Mouse (Mus musculus): ENCODE measurements around the gene Ebf1.

Ebf1 gene

GRCm38 (mm10) chr11:44702716-44703486, 85.8 kb downstream of the Ebf1 start:
- DNase-seq (ENCODE audit: low read depth, low spot score) = no peak

GRCm38 (mm10) chr11:44703951-44704350, 86.8 kb downstream of the Ebf1 start:
- DNase-seq (ENCODE audit: low read depth, low spot score) = no peak

GRCm38 (mm10) chr11:44705811-44706210, 88.7 kb downstream of the Ebf1 start:
- DNase-seq (ENCODE audit: low read depth, low spot score) = no peak

- DNase-seq (ENCODE audit: low read depth, low spot score) = no peak
These were observed 89.3 kb downstream of the Ebf1 start for GRCm38 (mm10) chr11:44706386-44706785.

DNA sequence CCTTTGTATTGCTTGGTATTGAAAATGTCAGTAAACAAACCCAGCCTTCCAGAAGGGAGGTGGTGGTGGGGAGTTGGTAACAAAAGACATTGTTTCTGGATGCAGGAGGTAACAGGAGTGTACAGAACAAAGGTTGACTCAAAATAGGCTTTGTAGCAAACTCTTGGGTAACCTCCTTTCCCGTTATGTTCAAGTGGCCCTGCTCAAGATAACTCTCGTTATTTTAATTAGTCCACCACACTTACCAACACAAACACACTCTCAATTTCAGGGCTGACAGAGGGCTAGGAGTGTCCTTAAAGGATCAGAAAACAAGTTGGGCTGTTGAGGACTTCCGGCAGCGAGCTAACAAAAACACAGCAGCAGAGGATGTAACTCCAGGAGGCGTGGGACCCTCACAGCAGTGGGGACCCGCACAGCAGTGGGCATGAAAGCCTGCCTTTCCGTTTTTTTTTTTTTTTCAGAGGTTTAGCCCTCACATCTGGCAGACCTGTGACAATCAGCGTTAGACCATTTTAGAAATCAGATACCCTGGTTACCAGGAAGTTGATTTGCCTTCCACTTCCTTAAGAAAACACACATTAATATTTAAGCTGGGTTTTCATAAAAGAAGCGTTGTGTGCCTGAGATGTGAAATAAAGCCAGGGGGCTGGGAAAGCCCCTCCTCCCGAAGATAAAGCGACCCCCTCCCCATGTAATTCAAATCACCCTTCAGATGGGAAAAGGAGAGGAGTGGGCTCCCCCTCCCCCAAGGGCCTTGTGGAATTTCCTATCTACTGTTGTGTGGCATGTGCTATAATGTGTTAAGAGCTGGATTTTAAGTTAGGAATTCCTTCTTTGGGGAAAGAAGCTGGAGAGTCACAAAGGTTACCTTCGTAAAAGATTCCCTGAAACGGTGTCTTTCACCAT, 90.5 kb downstream of the Ebf1 start:
- DNase-seq (ENCODE audit: low read depth, low spot score) = no peak

GRCm38 (mm10) chr11:44708290-44708685, 91.2 kb downstream of the Ebf1 start:
- DNase-seq (ENCODE audit: low read depth, low spot score) = no peak

GRCm38 (mm10) chr11:44709073-44709618, 92.0 kb downstream of the Ebf1 start:
- DNase-seq (ENCODE audit: low read depth, low spot score) = no peak

DNA sequence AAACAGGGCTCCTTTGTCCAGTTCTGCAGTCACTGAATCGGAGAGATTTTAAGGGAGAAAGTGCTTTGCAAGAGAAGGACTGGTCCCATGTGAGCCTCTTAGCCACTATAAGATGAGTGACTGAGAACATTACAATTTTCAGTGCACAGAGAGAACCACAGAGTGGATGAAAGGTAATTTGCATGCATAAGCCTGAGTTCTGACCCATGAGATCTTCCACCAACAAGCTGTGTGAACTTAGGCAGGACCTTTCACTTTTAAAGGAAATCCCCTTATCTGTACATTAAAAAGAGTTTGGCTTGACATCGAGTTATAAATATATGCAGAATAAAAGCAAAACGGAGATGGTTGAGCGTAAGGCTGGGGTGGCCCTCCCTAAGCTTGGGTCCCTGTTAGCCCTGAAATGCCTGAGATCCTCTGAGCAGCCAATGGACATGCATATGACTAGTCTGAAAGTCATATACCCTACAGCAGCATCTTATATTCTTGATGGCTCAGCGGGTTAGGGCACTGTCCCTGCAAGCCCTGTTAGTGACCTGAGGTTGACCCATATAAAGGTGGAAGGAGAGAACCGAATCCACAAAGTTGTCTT, 92.8 kb downstream of the Ebf1 start:
- no peak for DNase-seq (ENCODE audit: low read depth, low spot score)

- no peak for DNase-seq (ENCODE audit: low read depth, low spot score)
These were observed 93.7 kb downstream of the Ebf1 start for GRCm38 (mm10) chr11:44710861-44711260.

GRCm38 (mm10) chr11:44714188-44714587, 97.1 kb downstream of the Ebf1 start:
- DNase-seq (ENCODE audit: low read depth, low spot score) = no peak

GRCm38 (mm10) chr11:44715776-44716175, 98.7 kb downstream of the Ebf1 start:
- DNase-seq (ENCODE audit: low read depth, low spot score) = no peak

DNA sequence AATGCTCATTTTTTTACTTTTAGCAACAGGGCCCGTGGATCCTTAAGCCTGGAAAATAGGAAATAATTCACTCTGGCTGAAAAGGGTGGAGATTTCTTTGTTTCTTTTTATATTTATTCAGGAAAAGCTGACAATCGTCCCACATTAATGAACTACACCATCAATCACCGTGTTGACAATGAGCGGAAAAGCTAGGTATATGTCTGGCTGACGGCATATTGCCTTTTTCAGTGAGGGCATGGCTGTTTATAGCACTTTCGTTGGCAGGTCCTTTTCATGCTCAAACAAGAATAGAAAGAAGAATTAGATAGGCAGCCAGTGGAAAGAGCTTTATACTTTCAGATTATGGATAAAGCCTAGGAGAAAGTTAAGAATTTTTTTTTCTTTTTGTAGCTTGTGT, 99.8 kb downstream of the Ebf1 start:
- DNase-seq (ENCODE audit: low read depth, low spot score) = no peak

DNA sequence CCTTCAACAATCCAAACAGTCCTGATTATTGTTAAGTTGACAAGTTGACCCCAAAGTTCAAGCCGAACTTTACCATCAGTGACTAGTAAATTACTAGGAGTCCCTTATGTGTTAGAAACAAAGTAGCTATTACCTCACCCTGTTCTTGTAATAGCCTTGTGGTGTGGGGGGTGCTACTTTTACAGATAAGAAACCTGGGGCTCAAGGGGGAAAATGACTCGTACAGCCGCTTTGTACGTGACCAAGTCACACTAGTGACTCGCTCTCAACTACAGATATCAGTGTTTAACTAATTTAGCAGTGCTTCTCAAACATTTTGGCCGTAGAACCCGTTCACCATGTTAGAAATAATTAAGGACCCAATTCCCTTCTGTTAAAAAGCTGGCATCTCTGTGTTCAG, 100.5 kb downstream of the Ebf1 start:
- no peak for DNase-seq (ENCODE audit: low read depth, low spot score)

GRCm38 (mm10) chr11:44721976-44722375, 104.9 kb downstream of the Ebf1 start:
- no peak for DNase-seq (ENCODE audit: low read depth, low spot score)

DNA sequence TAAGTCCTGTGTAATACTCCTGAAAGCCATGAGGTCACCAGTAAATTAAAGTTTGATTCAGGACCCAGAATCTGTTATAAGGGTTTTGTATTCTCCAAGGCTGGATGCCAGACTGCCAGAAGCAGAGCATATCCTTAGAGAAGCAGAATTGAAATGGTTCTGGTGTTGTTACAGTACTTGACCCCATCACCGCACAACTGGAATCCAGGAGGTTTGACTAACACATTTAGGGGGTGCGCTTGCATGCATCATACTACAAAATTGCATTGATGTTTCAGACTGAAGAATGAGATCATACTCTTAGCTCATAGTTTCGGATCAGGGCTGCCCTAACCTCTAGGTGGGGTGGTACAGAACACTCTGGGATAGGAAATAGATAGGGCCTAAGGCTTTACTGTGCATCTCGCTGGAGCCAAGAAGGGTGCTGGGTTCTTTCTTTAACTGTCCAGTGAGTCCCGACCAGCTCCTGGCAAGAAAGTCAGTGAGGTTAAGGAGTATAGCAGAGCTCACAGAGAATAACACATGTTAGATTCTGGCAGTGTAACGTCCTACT, 106.9 kb downstream of the Ebf1 start:
- DNase-seq (ENCODE audit: low read depth, low spot score) = no peak

DNA sequence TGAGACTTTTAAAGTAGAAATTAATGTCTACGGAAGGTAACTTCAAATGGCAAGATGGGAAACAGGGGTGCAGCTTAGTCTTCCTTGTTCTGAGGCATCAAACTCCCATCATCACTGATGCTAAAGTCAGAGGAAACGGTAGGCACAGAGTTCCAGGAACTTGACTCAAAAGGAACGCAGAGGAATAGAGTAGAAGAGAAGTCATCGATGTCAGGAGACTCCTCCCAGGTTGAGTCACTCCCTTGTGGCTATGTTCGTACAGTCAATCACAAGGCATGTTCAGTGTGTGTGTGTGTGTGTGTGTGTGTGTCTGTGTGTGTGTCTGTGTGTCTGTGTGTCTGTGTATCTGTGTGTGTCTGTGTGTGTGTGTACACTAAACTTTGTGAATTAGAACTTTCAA, 108.6 kb downstream of the Ebf1 start:
- peak; percentile 73 for DNase-seq (ENCODE audit: low read depth, low spot score)

DNA sequence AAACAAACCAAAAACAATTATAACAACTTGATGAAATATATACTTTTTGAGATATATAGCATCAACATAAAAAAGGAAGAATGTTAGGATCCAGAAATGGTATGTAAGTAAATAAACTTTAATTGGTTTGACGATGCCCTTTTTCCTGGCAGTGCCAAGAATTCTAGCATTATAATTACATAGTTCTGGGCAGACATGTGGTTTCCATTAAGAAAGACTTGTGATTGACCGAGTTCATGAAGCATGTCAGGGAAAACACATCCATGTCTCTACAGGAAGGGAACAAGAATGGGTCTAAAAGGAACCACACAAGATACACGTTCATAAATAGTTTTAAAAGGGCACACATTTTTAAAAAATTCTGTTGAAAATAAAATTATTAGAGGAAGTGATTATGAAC, 110.3 kb downstream of the Ebf1 start:
- DNase-seq (ENCODE audit: low read depth, low spot score) = peak; percentile 57

DNA sequence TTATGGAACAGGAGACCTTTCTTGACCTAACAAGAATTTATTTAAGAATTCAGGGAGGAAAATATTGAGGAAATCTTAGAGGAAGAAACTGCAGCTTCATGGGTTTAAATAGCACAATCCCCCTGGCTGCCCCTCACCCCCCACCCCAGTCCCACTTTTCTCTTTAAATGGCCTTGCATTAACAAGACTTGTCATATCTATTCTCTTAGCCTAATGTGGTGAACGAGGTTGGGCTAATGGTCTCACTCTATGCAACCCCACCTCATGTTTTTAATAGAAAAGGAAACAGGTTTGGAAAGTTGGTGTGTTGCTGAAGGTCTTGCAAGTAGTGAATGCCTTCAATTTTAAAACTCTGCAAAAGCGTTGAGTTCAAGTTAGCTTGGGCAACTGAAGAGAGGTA, 110.7 kb downstream of the Ebf1 start:
- no peak for DNase-seq (ENCODE audit: low read depth, low spot score)

GRCm38 (mm10) chr11:44728271-44728670, 111.2 kb downstream of the Ebf1 start:
- peak; percentile 78 for DNase-seq (ENCODE audit: low read depth, low spot score)

DNA sequence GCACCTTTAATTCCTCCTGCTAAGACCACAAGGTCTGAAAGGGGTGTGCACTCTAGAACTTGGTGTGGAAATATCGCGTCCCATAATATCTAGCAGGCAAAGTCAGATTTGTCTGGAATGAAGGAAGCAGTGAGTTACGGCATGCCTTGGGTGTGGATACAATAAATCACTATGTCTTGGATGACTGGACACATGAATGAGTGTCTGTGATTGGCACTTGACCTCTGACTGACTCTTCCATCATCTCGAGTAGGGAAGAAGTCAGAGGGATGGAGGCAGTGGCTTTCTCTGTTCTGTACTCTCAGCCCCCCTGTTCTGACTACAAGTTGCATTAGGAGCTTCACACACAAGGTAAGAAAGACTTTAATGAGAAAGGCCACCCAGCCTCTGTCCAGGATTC, 112.8 kb downstream of the Ebf1 start:
- peak; percentile 62 for DNase-seq (ENCODE audit: low read depth, low spot score)

- no peak for DNase-seq (ENCODE audit: low read depth, low spot score)
These were observed 114.6 kb downstream of the Ebf1 start for GRCm38 (mm10) chr11:44731763-44732162.

DNA sequence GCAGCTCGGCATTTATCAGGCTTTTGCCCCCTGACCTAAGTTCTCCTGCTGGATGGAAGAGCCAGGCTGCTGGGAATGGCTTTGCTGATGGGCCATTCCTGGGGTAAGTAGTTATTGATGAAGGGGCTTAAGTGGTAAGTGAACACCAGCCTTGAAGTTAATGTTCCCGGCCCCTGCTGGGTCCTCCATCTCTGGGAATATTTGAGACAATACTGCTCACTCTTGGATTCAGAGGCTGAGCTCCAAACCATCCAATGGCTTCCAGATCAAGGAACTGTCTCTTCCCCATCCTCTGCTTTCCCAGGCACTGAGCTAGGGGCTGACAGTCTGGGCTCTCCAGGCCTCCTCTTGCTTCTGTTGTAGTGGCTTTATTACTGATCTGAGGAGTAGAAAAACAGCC, 116.2 kb downstream of the Ebf1 start:
- no peak for DNase-seq (ENCODE audit: low read depth, low spot score)
